Mouse (Mus musculus): Measurements from ENCODE around the gene Necab2.

- TF ChIP-seq POLR2A (IDR thresholded peaks at IDR 0.05; ENCODE audit: borderline replicate concordance, low read depth, low read length) (no peak), CTCF (IDR thresholded peaks at IDR 0.05; ENCODE audit: low read depth, low read length) (no peak)
These were observed 26.2 kb upstream of the Necab2 start for GRCm38 (mm10) chr8:119420318-119420717.
